Mouse (Mus musculus): ENCODE measurements around the gene Abhd5. TPM values are rescaled to one million over a fixed set of nuclear protein-coding genes. Genes with fewer than 3 reads are reported as not detected.
A peak's percentile ranks its signal among the peaks of the same experiment; 100 is the strongest.

Abhd5 gene
- total and polyA plus RNA-seq, 2 experiments from 2014 or later: 25.5 to 30.3 TPM

GRCm38 (mm10) chr9:122420195-122420756 lies 68.9 kb downstream of the Abhd5 start:
- H3K27ac ChIP-seq: no peak overlapping the region
- no peak for TF ChIP-seq CTCF (IDR thresholded peaks at IDR 0.05; ENCODE audit: low read depth)

DNA sequence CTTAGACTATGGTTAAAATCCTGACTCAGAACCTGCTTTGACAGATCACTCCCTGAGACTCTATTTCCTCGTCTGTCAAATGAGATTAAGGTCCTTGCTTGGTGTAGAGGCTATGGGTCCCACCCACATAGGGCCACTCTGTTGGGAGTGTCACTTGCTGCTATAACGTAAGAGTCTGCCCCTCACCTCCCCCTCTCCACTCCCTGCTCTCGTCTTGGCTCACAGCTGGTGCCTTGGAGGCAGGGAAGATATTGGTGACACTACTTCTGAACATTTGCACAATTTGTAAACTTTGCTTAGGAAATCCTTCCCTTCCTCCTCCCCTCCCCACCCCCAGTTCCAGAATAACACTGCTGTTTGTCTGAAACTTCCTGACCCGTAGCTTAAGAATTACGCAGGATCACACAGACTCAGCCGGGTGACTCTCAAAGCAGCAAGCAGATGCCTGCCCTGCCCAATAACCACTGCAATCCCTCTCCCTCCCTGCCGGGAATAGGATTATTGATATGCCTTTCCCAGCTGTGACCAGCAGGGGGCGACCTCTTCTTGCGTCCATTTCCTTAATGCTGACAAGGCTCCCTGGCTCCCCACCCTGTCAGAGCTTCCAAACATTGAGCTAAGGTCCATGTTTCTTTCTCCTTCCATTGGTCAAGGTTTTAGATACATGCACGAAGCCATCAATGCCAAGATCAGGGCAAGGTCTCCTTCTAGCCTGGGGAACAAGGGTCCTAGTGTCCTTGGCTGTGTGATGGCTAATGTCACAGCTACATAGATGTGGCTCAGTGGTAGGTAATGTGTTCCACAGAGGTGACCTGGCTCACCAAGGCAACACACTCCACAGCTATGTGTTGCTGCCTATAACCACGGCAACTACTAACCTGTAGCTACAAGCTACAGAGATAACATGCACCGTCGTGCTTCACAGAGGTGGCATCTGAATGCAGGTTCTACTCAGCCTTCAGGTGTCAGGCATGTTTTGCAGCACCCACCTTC lies 69.7 kb downstream of the Abhd5 start:
- H3K4me1 ChIP-seq (ENCODE audit: insufficient read depth, low read length): 0 out of 2 replicates have a peak, but pooled peaks cover 3% of the 10 kb centered on the region
- no peaks in the 10 kb centered on the region for H3K36me3 ChIP-seq (ENCODE audit: insufficient read depth, low read length)
- 26% methylated on average over 13 of the region's 13 CpGs for WGBS
- peak; percentile 98 for TF ChIP-seq CTCF (IDR thresholded peaks at IDR 0.05; ENCODE audit: low read depth)
- H3K4me2 ChIP-seq (ENCODE audit: low read depth, low read length): no peak overlapping the region
- H3K27ac ChIP-seq: no peak overlapping the region
- H3K4me3 ChIP-seq (ENCODE audit: low read length): no peak overlapping the region
- no peak overlapping the region for H3K9ac ChIP-seq (replicated peaks; ENCODE audit: low read length)
- peak; percentile 76 for ATAC-seq
- no peaks in the 10 kb centered on the region for H3K27me3 ChIP-seq (ENCODE audit: insufficient read depth, low read length)
- no peaks in the 10 kb centered on the region for H3K9me3 ChIP-seq (ENCODE audit: low read length)
- DNase-seq (ENCODE audit: low spot score): peak; percentile 87

More at GRCm38 (mm10) chr9:122420195-122420756, 68.9 kb downstream of the Abhd5 start:
- ATAC-seq (no peak), DNase-seq (ENCODE audit: low spot score) (no peak)
- 0 out of 2 replicates have a peak, but pooled peaks cover 3% of the 10 kb centered on the region for H3K4me1 ChIP-seq (ENCODE audit: insufficient read depth, low read length)
- WGBS: 82% methylated on average over 5 of the region's 5 CpGs
- H3K4me2 ChIP-seq (ENCODE audit: low read depth, low read length): no peak overlapping the region
- H3K36me3 ChIP-seq (ENCODE audit: insufficient read depth, low read length): no peaks in the 10 kb centered on the region
- H3K9me3 ChIP-seq (ENCODE audit: low read length): no peaks in the 10 kb centered on the region
- no peak overlapping the region for H3K9ac ChIP-seq (replicated peaks; ENCODE audit: low read length)
- no peaks in the 10 kb centered on the region for H3K27me3 ChIP-seq (ENCODE audit: insufficient read depth, low read length)
- no peak overlapping the region for H3K4me3 ChIP-seq (ENCODE audit: low read length)

GRCm38 (mm10) chr9:122421911-122422310 lies 70.5 kb downstream of the Abhd5 start:
- no peak overlapping the region for H3K4me2 ChIP-seq (ENCODE audit: low read depth, low read length)
- no peak overlapping the region for H3K9ac ChIP-seq (replicated peaks; ENCODE audit: low read length)
- H3K4me1 ChIP-seq (ENCODE audit: insufficient read depth, low read length): 0 out of 2 replicates have a peak, but pooled peaks cover 3% of the 10 kb centered on the region
- TF ChIP-seq CTCF (IDR thresholded peaks at IDR 0.05; ENCODE audit: low read depth): no peak
- H3K36me3 ChIP-seq (ENCODE audit: insufficient read depth, low read length): no peaks in the 10 kb centered on the region
- WGBS: 93% methylated on average over 8 of the region's 8 CpGs
- no peak overlapping the region for H3K4me3 ChIP-seq (ENCODE audit: low read length)
- H3K27me3 ChIP-seq (ENCODE audit: insufficient read depth, low read length): no peaks in the 10 kb centered on the region
- H3K27ac ChIP-seq: no peak overlapping the region
- DNase-seq (ENCODE audit: low spot score): no peak
- no peaks in the 10 kb centered on the region for H3K9me3 ChIP-seq (ENCODE audit: low read length)
- ATAC-seq: no peak

DNA sequence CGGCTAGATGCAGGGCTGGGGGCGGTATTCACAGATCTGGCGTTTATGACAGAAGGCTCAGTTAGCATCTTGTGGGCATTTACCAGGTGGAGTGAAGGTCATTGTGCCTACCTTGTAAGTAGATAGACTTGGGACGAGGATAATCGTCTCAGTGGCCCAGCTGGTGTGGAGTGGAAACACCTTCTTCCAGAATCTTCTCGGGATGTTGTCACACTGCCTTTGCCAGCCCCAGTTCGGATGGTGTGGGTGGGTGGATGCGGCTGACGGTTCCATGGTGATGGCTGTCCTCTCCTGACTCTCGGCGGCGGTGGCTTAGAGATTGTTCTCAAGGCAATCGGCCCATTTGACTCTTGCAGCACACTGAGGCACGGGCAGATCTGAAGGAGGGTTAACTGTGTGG lies 71.3 kb downstream of the Abhd5 start:
- TF ChIP-seq CTCF (IDR thresholded peaks at IDR 0.05; ENCODE audit: low read depth): no peak
- Histone ChIP-seq H3K4me2 (ENCODE audit: low read depth, low read length) (no peak overlapping the region), H3K4me3 (ENCODE audit: low read length) (no peak overlapping the region), H3K4me1 (ENCODE audit: insufficient read depth, low read length) (0 out of 2 replicates have a peak, but pooled peaks cover 3% of the 10 kb centered on the region), H3K27ac (no peak overlapping the region), H3K36me3 (ENCODE audit: insufficient read depth, low read length) (no peaks in the 10 kb centered on the region), H3K9ac (replicated peaks; ENCODE audit: low read length) (no peak overlapping the region), H3K9me3 (ENCODE audit: low read length) (no peaks in the 10 kb centered on the region), H3K27me3 (ENCODE audit: insufficient read depth, low read length) (no peaks in the 10 kb centered on the region)
- 87% methylated on average over 14 of the region's 14 CpGs for WGBS
- DNase-seq (ENCODE audit: low spot score) (no peak), ATAC-seq (no peak)

GRCm38 (mm10) chr9:122423146-122423545 lies 71.7 kb downstream of the Abhd5 start:
- Histone ChIP-seq H3K4me3 (ENCODE audit: low read length) (no peak overlapping the region), H3K36me3 (ENCODE audit: insufficient read depth, low read length) (no peaks in the 10 kb centered on the region), H3K4me2 (ENCODE audit: low read depth, low read length) (no peak overlapping the region), H3K4me1 (ENCODE audit: insufficient read depth, low read length) (0 out of 2 replicates have a peak, but pooled peaks cover 3% of the 10 kb centered on the region), H3K27ac (no peak overlapping the region), H3K9me3 (ENCODE audit: low read length) (no peaks in the 10 kb centered on the region), H3K27me3 (ENCODE audit: insufficient read depth, low read length) (no peaks in the 10 kb centered on the region), H3K9ac (replicated peaks; ENCODE audit: low read length) (no peak overlapping the region)
- DNase-seq (ENCODE audit: low spot score) (no peak), ATAC-seq (no peak)
- 0 out of 2 replicates have a peak, but pooled peaks have one; percentile 17 for TF ChIP-seq CTCF (IDR thresholded peaks at IDR 0.05; ENCODE audit: low read depth)
- 64% methylated on average over 6 of the region's 6 CpGs for WGBS

- no peaks in the 10 kb centered on the region for H3K36me3 ChIP-seq (ENCODE audit: insufficient read depth, low read length)
- H3K9me3 ChIP-seq (ENCODE audit: low read length): no peaks in the 10 kb centered on the region
- TF ChIP-seq CTCF (IDR thresholded peaks at IDR 0.05; ENCODE audit: low read depth): peak; percentile 49
- H3K4me1 ChIP-seq (ENCODE audit: insufficient read depth, low read length): 0 out of 2 replicates have a peak, but pooled peaks cover 3% of the 10 kb centered on the region
- no peak overlapping the region for H3K4me3 ChIP-seq (ENCODE audit: low read length)
- H3K4me2 ChIP-seq (ENCODE audit: low read depth, low read length): no peak overlapping the region
- H3K9ac ChIP-seq (replicated peaks; ENCODE audit: low read length): no peak overlapping the region
- no peaks in the 10 kb centered on the region for H3K27me3 ChIP-seq (ENCODE audit: insufficient read depth, low read length)
- WGBS: 35% methylated on average over 14 of the region's 14 CpGs
- ATAC-seq (no peak), DNase-seq (ENCODE audit: low spot score) (peak; percentile 14)
- H3K27ac ChIP-seq: no peak overlapping the region
Measured at GRCm38 (mm10) chr9:122424941-122425608, 73.7 kb downstream of the Abhd5 start.

All from hindbrain, postnatal 0 days (tissue).